Mouse (Mus musculus): Measurements from ENCODE around the gene Ubqln1.

DNA sequence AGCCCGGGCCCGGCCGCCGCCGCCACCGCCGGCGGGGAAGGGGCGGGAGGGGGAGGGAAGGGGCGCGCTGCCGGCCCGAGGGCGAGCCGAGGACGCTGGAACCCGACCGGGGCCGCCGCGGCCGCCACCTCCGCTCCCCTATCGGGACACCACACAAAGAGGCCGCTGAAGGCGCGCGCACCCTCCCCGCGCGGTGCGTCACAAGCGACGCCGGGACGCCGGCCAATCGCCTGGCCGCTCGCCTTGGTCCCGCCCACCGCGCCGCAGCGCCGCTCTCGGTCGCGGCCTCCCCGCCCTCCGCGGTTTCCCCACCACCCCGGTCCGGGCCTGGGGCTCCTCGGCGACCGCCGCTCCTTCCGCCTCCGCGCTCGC is 87.1 kb downstream of the Ubqln1 start, which contains the start of gene Hnrnpa0:
- TF ChIP-seq CTCF (IDR thresholded peaks at IDR 0.05; ENCODE audit: insufficient read depth, low read depth, low read length) = no peak
- TF ChIP-seq POLR2A (IDR thresholded peaks at IDR 0.05; ENCODE audit: insufficient read depth, low read depth, low read length) = peak; percentile 51; the same call in 1 of the 2 replicates

Data from olfactory bulb, adult 2 months (tissue).